Mouse (Mus musculus): ENCODE measurements around the gene Pknox2. TPM values are rescaled to one million over a fixed set of nuclear protein-coding genes. Genes with fewer than 3 reads are reported as not detected.

Pknox2 gene
- polyA plus RNA-seq, 1 experiment from 2014 or later = 0.18 TPM

GRCm38 (mm10) chr9:36858677-36859076 is 288.5 kb downstream of the Pknox2 start:
- no peak for ATAC-seq
- H3K9me3 ChIP-seq (ENCODE audit: low read length) = no peaks in the 10 kb centered on the region
- 54% methylated on average over 4 of the region's 4 CpGs for WGBS (ENCODE audit: insufficient replicate concordance)
- no peaks in the 10 kb centered on the region for H3K36me3 ChIP-seq (replicated peaks; ENCODE audit: insufficient read depth, low read length)
- no peaks in the 10 kb centered on the region for H3K27me3 ChIP-seq (ENCODE audit: insufficient read depth, low read length)
- no peak overlapping the region for H3K27ac ChIP-seq (ENCODE audit: low read depth)
- no peak overlapping the region for H3K4me3 ChIP-seq (ENCODE audit: low read depth, low read length)
- no peaks in the 10 kb centered on the region for H3K4me1 ChIP-seq (ENCODE audit: insufficient read depth)
- no peak overlapping the region for H3K4me2 ChIP-seq (ENCODE audit: low read depth, low read length)
- TF ChIP-seq EP300 (IDR thresholded peaks at IDR 0.05; ENCODE audit: low read depth) (no peak), CTCF (IDR thresholded peaks at IDR 0.05; ENCODE audit: low read depth) (no peak)
- DNase-seq = no peak
- H3K9ac ChIP-seq (replicated peaks) = no peak overlapping the region

DNA sequence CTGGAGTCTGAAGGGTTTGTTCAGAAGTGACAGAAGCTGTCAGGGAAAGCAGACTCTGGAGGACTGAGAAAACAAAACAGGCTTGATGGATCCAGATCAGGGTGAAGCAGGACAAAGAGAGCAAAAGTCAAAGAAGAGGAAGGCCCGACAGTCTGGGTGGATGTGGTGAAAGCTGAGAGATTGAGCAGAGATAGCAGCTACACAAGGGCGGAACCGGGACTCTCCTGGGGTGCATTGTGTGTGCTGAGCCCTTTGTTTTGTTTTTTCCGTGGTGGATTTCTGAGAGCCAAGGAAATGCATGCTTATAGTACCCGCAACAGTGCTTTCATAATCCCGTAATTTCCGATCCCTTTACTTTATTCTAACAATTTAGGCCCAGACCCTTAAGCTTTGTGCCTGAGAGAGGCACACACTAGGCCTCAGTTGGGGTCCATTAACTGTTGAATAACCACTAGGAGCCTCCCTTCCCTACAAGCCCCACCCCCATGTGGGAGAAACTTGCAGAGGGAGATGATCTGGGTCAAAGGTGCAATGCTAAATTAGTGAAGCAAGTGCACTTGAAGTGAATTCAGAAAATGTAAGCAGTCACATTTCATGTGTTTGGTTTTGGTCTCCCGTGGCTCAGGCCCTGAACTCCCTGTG is 289.6 kb downstream of the Pknox2 start:
- H3K9me3 ChIP-seq (ENCODE audit: low read length) = no peaks in the 10 kb centered on the region
- H3K4me1 ChIP-seq (ENCODE audit: insufficient read depth) = no peaks in the 10 kb centered on the region
- ATAC-seq (no peak), DNase-seq (no peak)
- H3K9ac ChIP-seq (replicated peaks) = no peak overlapping the region
- H3K4me2 ChIP-seq (ENCODE audit: low read depth, low read length) = no peak overlapping the region
- H3K27ac ChIP-seq (ENCODE audit: low read depth) = no peak overlapping the region
- H3K4me3 ChIP-seq (ENCODE audit: low read depth, low read length) = no peak overlapping the region
- no peaks in the 10 kb centered on the region for H3K36me3 ChIP-seq (replicated peaks; ENCODE audit: insufficient read depth, low read length)
- TF ChIP-seq CTCF (IDR thresholded peaks at IDR 0.05; ENCODE audit: low read depth) (no peak), EP300 (IDR thresholded peaks at IDR 0.05; ENCODE audit: low read depth) (no peak)
- WGBS (ENCODE audit: insufficient replicate concordance) = 30% methylated on average over 8 of the region's 8 CpGs
- H3K27me3 ChIP-seq (ENCODE audit: insufficient read depth, low read length) = no peaks in the 10 kb centered on the region

DNA sequence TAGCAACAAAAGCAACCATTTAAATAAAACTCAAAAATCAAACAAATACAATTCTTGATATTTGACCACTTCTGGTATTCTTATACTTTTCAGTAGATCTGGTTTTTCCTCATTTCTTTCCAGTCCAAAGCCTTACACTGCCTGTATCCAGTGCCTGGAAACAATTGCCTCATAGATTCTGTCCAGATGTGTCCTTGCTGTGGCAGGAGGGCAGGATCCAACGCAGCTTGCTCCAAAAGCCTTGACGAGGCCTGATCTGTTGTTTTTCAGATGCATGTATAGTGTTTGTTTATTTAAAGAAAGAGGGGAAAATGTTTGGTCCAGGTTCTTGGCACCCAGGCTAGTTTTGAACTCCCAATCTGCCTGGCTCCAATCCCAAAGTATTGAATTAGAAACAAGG is 290.9 kb downstream of the Pknox2 start:
- DNase-seq (no peak), ATAC-seq (no peak)
- Histone ChIP-seq H3K27ac (ENCODE audit: low read depth) (no peak overlapping the region), H3K4me3 (ENCODE audit: low read depth, low read length) (no peak overlapping the region), H3K9me3 (ENCODE audit: low read length) (no peaks in the 10 kb centered on the region), H3K36me3 (replicated peaks; ENCODE audit: insufficient read depth, low read length) (no peaks in the 10 kb centered on the region), H3K4me1 (ENCODE audit: insufficient read depth) (no peaks in the 10 kb centered on the region), H3K27me3 (ENCODE audit: insufficient read depth, low read length) (no peaks in the 10 kb centered on the region), H3K9ac (replicated peaks) (no peak overlapping the region), H3K4me2 (ENCODE audit: low read depth, low read length) (no peak overlapping the region)
- TF ChIP-seq EP300 (IDR thresholded peaks at IDR 0.05; ENCODE audit: low read depth) (no peak), CTCF (IDR thresholded peaks at IDR 0.05; ENCODE audit: low read depth) (no peak)
- 42% methylated on average over 2 of the region's 2 CpGs for WGBS (ENCODE audit: insufficient replicate concordance)

- no peak overlapping the region for H3K4me2 ChIP-seq (ENCODE audit: low read depth, low read length)
- H3K9ac ChIP-seq (replicated peaks) = no peak overlapping the region
- H3K4me1 ChIP-seq (ENCODE audit: insufficient read depth) = no peaks in the 10 kb centered on the region
- H3K4me3 ChIP-seq (ENCODE audit: low read depth, low read length) = no peak overlapping the region
- H3K27me3 ChIP-seq (ENCODE audit: insufficient read depth, low read length) = no peaks in the 10 kb centered on the region
- ATAC-seq = no peak
- H3K9me3 ChIP-seq (ENCODE audit: low read length) = no peaks in the 10 kb centered on the region
- no peak for DNase-seq
- no peak overlapping the region for H3K27ac ChIP-seq (ENCODE audit: low read depth)
- TF ChIP-seq EP300 (IDR thresholded peaks at IDR 0.05; ENCODE audit: low read depth) (no peak), CTCF (IDR thresholded peaks at IDR 0.05; ENCODE audit: low read depth) (no peak)
- 62% methylated on average over 2 of the region's 2 CpGs for WGBS (ENCODE audit: insufficient replicate concordance)
- H3K36me3 ChIP-seq (replicated peaks; ENCODE audit: insufficient read depth, low read length) = no peaks in the 10 kb centered on the region
Measured at GRCm38 (mm10) chr9:36852175-36852574, 295.0 kb downstream of the Pknox2 start.

- Histone ChIP-seq H3K27me3 (ENCODE audit: insufficient read depth, low read length) (no peaks in the 10 kb centered on the region), H3K9ac (replicated peaks) (no peak overlapping the region), H3K4me3 (ENCODE audit: low read depth, low read length) (no peak overlapping the region), H3K36me3 (replicated peaks; ENCODE audit: insufficient read depth, low read length) (no peaks in the 10 kb centered on the region), H3K9me3 (ENCODE audit: low read length) (no peaks in the 10 kb centered on the region), H3K4me1 (ENCODE audit: insufficient read depth) (no peaks in the 10 kb centered on the region), H3K4me2 (ENCODE audit: low read depth, low read length) (no peak overlapping the region), H3K27ac (ENCODE audit: low read depth) (no peak overlapping the region)
- 45% methylated on average over 1 of the region's 1 CpGs for WGBS (ENCODE audit: insufficient replicate concordance)
- DNase-seq (no peak), ATAC-seq (no peak)
- TF ChIP-seq EP300 (IDR thresholded peaks at IDR 0.05; ENCODE audit: low read depth) (no peak), CTCF (IDR thresholded peaks at IDR 0.05; ENCODE audit: low read depth) (no peak)
Measured at GRCm38 (mm10) chr9:36850091-36850490, 297.1 kb downstream of the Pknox2 start.

- 72% methylated on average over 2 of the region's 2 CpGs for WGBS (ENCODE audit: insufficient replicate concordance)
- no peak for ATAC-seq
Measured at GRCm38 (mm10) chr9:36848661-36849060, 298.5 kb downstream of the Pknox2 start.

More at GRCm38 (mm10) chr9:36848661-36849060, 298.5 kb downstream of the Pknox2 start:
- H3K9me3 ChIP-seq (ENCODE audit: low read length) = no peaks in the 10 kb centered on the region
- no peaks in the 10 kb centered on the region for H3K4me1 ChIP-seq (ENCODE audit: insufficient read depth)
- no peak overlapping the region for H3K27ac ChIP-seq (ENCODE audit: low read depth)
- H3K36me3 ChIP-seq (replicated peaks; ENCODE audit: insufficient read depth, low read length) = no peaks in the 10 kb centered on the region
- no peak for DNase-seq
- no peak overlapping the region for H3K9ac ChIP-seq (replicated peaks)
- no peak for TF ChIP-seq EP300 (IDR thresholded peaks at IDR 0.05; ENCODE audit: low read depth)
- TF ChIP-seq CTCF (IDR thresholded peaks at IDR 0.05; ENCODE audit: low read depth) = no peak
- no peaks in the 10 kb centered on the region for H3K27me3 ChIP-seq (ENCODE audit: insufficient read depth, low read length)
- H3K4me2 ChIP-seq (ENCODE audit: low read depth, low read length) = no peak overlapping the region
- H3K4me3 ChIP-seq (ENCODE audit: low read depth, low read length) = no peak overlapping the region

All from liver, postnatal 0 days (tissue).